Comparison of ENCODE assay signal across 13 mouse cellular contexts in genomic region chr9:21923490-21924098, GRCm38 (mm10). TPM values are rescaled to one million over a fixed set of nuclear protein-coding genes. Genes with fewer than 3 reads are reported as not detected.
DNase-seq lines count a peak whose midpoint lies in the region; ATAC-seq and TF ChIP-seq lines count a peak whose summit lies in the region.
"Had no signal": no experiment of that assay in that cellular context is flagged by ENCODE, and none has a peak within 500 bp of the region (broad histone marks: within the 10 kb centered on the region; RNA-seq: fewer than 3 reads in every experiment).

No protein-coding gene starts in this region.

- H3K27ac ChIP-seq in heart, adult 2 months, result peak overlapping the region; percentile 78
- 0 out of 2 replicates have a peak overlapping the region, but pooled peaks have one; percentile 0 for H3K27ac ChIP-seq in limb, embryonic 15.5 days
- H3K27ac ChIP-seq in limb, embryonic 10.5 days, result no peak overlapping the region
- H3K27ac ChIP-seq in bone marrow, adult 2 months (ENCODE audit: control insufficient read depth, insufficient read depth, low read depth, low read length, poor library complexity), result peak overlapping the region; percentile 16; the same call in 1 of the 2 replicates
- peak overlapping the region; percentile 67 for H3K27ac ChIP-seq in liver, embryonic 13.5 days
- H3K27ac ChIP-seq: forebrain, embryonic 12.5 days; limb, embryonic 12.5 days had no signal

- H3K27me3 ChIP-seq in heart, adult 2 months (ENCODE audit: control insufficient read depth, insufficient read depth, low read length), result no peaks in the 10 kb centered on the region
- H3K27me3 ChIP-seq in limb, embryonic 15.5 days, result no peaks in the 10 kb centered on the region
- H3K27me3 ChIP-seq in limb, embryonic 10.5 days (ENCODE audit: low read depth, poor library complexity, severe bottlenecking), result peaks cover 3% of the 10 kb centered on the region; the same call in 1 of the 2 replicates
- no peaks in the 10 kb centered on the region for H3K27me3 ChIP-seq in liver, embryonic 13.5 days
- H3K27me3 ChIP-seq: forebrain, embryonic 12.5 days; limb, embryonic 12.5 days had no signal

- H3K4me2 ChIP-seq in limb, embryonic 15.5 days, result no peak overlapping the region
- no peak overlapping the region for H3K4me2 ChIP-seq in liver, embryonic 13.5 days
- H3K4me2 ChIP-seq: forebrain, embryonic 12.5 days; limb, embryonic 12.5 days had no signal

- no peak for DNase-seq in heart, adult 2 months
- DNase-seq in heart, postnatal 36 days, result no peak
- no peak for DNase-seq in limb, embryonic 10.5 days (ENCODE audit: low spot score)
- DNase-seq in liver, embryonic 13.5 days, result no peak
- no peak for DNase-seq in adrenal gland, postnatal 36 days
- DNase-seq: thymus, postnatal 25 days had no signal

- ATAC-seq in limb, embryonic 15.5 days (ENCODE audit: insufficient number of reproducible peaks, low FRiP score, low TSS enrichment, low read depth), result no peak
- ATAC-seq in liver, embryonic 13.5 days (ENCODE audit: low read depth), result no peak
- ATAC-seq in monocyte, adult 5-6 weeks (replicated peaks; ENCODE audit: insufficient number of reproducible peaks, low FRiP score, low TSS enrichment, poor library complexity, severe bottlenecking), result no peak
- ATAC-seq: hindbrain, embryonic 16.5 days had no signal

- no peaks in the 10 kb centered on the region for H3K79me2 ChIP-seq in heart, adult 2 months (replicated peaks; ENCODE audit: control insufficient read depth, insufficient read depth, low read length)

- 7% methylated on average over 3 of the region's 3 CpGs for WGBS in heart, adult 2 months
- WGBS in limb, embryonic 15.5 days, result 60% methylated on average over 3 of the region's 3 CpGs
- WGBS in limb, embryonic 10.5 days, result 86% methylated on average over 3 of the region's 3 CpGs
- 21% methylated on average over 3 of the region's 3 CpGs for WGBS in bone marrow, adult 2 months
- 34% methylated on average over 3 of the region's 3 CpGs for WGBS in liver, embryonic 13.5 days (ENCODE audit: insufficient replicate concordance)

- H3K4me3 ChIP-seq in heart, adult 2 months, result no peak overlapping the region
- no peak overlapping the region for H3K4me3 ChIP-seq in limb, embryonic 15.5 days
- H3K4me3 ChIP-seq in limb, embryonic 10.5 days, result no peak overlapping the region
- H3K4me3 ChIP-seq in bone marrow, adult 2 months (replicated peaks; ENCODE audit: control insufficient read depth, low read depth, low read length), result no peak overlapping the region
- H3K4me3 ChIP-seq in liver, embryonic 13.5 days (replicated peaks), result no peak overlapping the region
- H3K4me3 ChIP-seq: forebrain, embryonic 12.5 days; limb, embryonic 12.5 days had no signal

- H3K36me3 ChIP-seq in heart, adult 2 months (ENCODE audit: control insufficient read depth, insufficient read depth, low read length), result peaks cover 8% of the 10 kb centered on the region
- H3K36me3 ChIP-seq in limb, embryonic 15.5 days, result peaks cover 8% of the 10 kb centered on the region; the same call in 1 of the 2 replicates
- H3K36me3 ChIP-seq in limb, embryonic 10.5 days, result peaks cover 10% of the 10 kb centered on the region; the same call in 1 of the 2 replicates
- peaks cover 5% of the 10 kb centered on the region; the same call in 1 of the 2 replicates for H3K36me3 ChIP-seq in liver, embryonic 13.5 days

- no peaks in the 10 kb centered on the region for H3K9me3 ChIP-seq in limb, embryonic 15.5 days
- H3K9me3 ChIP-seq in limb, embryonic 10.5 days (replicated peaks), result no peaks in the 10 kb centered on the region
- no peaks in the 10 kb centered on the region for H3K9me3 ChIP-seq in liver, embryonic 13.5 days (replicated peaks)
- H3K9me3 ChIP-seq: forebrain, embryonic 12.5 days; limb, embryonic 12.5 days had no signal

- intact Hi-C loops in heart, adult 2 months (cut with DNase I), result loop anchor here (2.0 kb wide), 1 partner anchor 31 kb away; the partner anchor contains the start of gene Swsap1
- intact Hi-C loops in heart, postnatal 36 days (cut with DNase I), result no loop called here

- H3K4me1 ChIP-seq in heart, adult 2 months (ENCODE audit: control insufficient read depth, insufficient read depth, low read length), result peaks cover 21% of the 10 kb centered on the region
- H3K4me1 ChIP-seq in limb, embryonic 15.5 days, result peaks cover 19% of the 10 kb centered on the region
- peaks cover 11% of the 10 kb centered on the region for H3K4me1 ChIP-seq in limb, embryonic 10.5 days
- peaks cover 5% of the 10 kb centered on the region; the same call in 1 of the 2 replicates for H3K4me1 ChIP-seq in bone marrow, adult 2 months (ENCODE audit: control insufficient read depth, insufficient read depth, low read length)
- peaks cover 49% of the 10 kb centered on the region for H3K4me1 ChIP-seq in liver, embryonic 13.5 days (replicated peaks)

- TF ChIP-seq EP300 in heart, adult 2 months (IDR thresholded peaks at IDR 0.05; ENCODE audit: insufficient read depth, low read depth, low read length), result no peak

- no peak for TF ChIP-seq CTCF in heart, adult 2 months (IDR thresholded peaks at IDR 0.05)
- TF ChIP-seq CTCF in bone marrow, adult 2 months (IDR thresholded peaks at IDR 0.05; ENCODE audit: control insufficient read depth, insufficient read depth, low read length), result no peak

- no peak for TF ChIP-seq POLR2A in heart, adult 2 months (IDR thresholded peaks at IDR 0.05; ENCODE audit: insufficient read depth, low read depth, low read length)
- TF ChIP-seq POLR2A in bone marrow, adult 2 months (IDR thresholded peaks at IDR 0.05; ENCODE audit: borderline replicate concordance, control insufficient read depth, low read depth, low read length), result no peak

- no peak overlapping the region for H3K9ac ChIP-seq in heart, adult 2 months (ENCODE audit: low read depth, low read length)
- H3K9ac ChIP-seq in limb, embryonic 15.5 days, result no peak overlapping the region
- H3K9ac ChIP-seq in liver, embryonic 13.5 days, result no peak overlapping the region
- H3K9ac ChIP-seq: forebrain, embryonic 12.5 days; limb, embryonic 12.5 days had no signal

RNA-seq across cellular contexts. Expression of gene Ccdc159, which starts 3.7 kb away (rescaled TPM):
- total RNA-seq in heart, adult 2 months (2021), result 1 to 10 TPM; 3.0 to 3.4 TPM
- 4.9 and 6.6 TPM in 2 replicates for polyA plus RNA-seq in heart, adult 2 months (2012; rRNA removed)
- total RNA-seq in heart, postnatal 36 days (2021), result 1 to 10 TPM; 2.1 to 2.5 TPM
- polyA plus RNA-seq in limb, embryonic 15.5 days (2015; fragmentation: Nextera tagmentation; extraction: Ambion mirVana), result 3.2 and 4.1 TPM in 2 replicates
- 3.0 and 3.9 TPM in 2 replicates for polyA plus RNA-seq in limb, embryonic 10.5 days (2016; fragmentation: Nextera tagmentation; extraction: Ambion mirVana)
- not detected in 2 replicates for polyA plus RNA-seq in bone marrow, adult 2 months (2011; ENCODE audit: insufficient read depth, insufficient read length, low replicate concordance, missing spikeins)
- polyA plus RNA-seq in liver, embryonic 13.5 days (2015; fragmentation: Nextera tagmentation; extraction: Ambion mirVana), result 1.0 and 1.2 TPM in 2 replicates
- total RNA-seq in monocyte, adult 5-6 weeks (2017), result 0.21 TPM in 1 of 3 replicates, not detected in the others
- total RNA-seq in adrenal gland, postnatal 36 days (2021), result 1 to 10 TPM; 9.4 to 9.7 TPM
- total RNA-seq: common myeloid progenitor, adult 5-6 weeks had no signal

RNA-seq across cellular contexts. Expression of gene Tmem205, which starts 3.8 kb away (rescaled TPM):
- 10 to 100 TPM; 65.5 to 71.8 TPM for total RNA-seq in heart, adult 2 months (2021)
- polyA plus RNA-seq in heart, adult 2 months (2012; rRNA removed), result 96.1 and 129 TPM in 2 replicates
- 10 to 100 TPM; 57.0 to 58.5 TPM for total RNA-seq in heart, postnatal 36 days (2021)
- polyA plus RNA-seq in limb, embryonic 15.5 days (2015; fragmentation: Nextera tagmentation; extraction: Ambion mirVana), result 53.4 and 56.0 TPM in 2 replicates
- polyA plus RNA-seq in limb, embryonic 10.5 days (2016; fragmentation: Nextera tagmentation; extraction: Ambion mirVana), result 31.1 and 33.5 TPM in 2 replicates
- polyA plus RNA-seq in bone marrow, adult 2 months (2011; ENCODE audit: insufficient read depth, insufficient read length, low replicate concordance, missing spikeins), result 9.2 and 37.4 TPM in 2 replicates
- 49.5 and 57.2 TPM in 2 replicates for polyA plus RNA-seq in liver, embryonic 13.5 days (2015; fragmentation: Nextera tagmentation; extraction: Ambion mirVana)
- 1.1 to 5.0 TPM (median 4.0 TPM) in 3 replicates for total RNA-seq in monocyte, adult 5-6 weeks (2017)
- total RNA-seq in adrenal gland, postnatal 36 days (2021), result 100 to 1,000 TPM; 318 to 566 TPM

RNA-seq across cellular contexts. Expression of gene Rab3d, which starts 5.6 kb away (rescaled TPM):
- 10 to 100 TPM; 12.4 to 13.5 TPM for total RNA-seq in heart, adult 2 months (2021)
- polyA plus RNA-seq in heart, adult 2 months (2012; rRNA removed), result 22.8 and 27.6 TPM in 2 replicates
- total RNA-seq in heart, postnatal 36 days (2021), result 10 to 100 TPM; 12.4 to 13.4 TPM
- 57.3 and 57.7 TPM in 2 replicates for polyA plus RNA-seq in limb, embryonic 15.5 days (2015; fragmentation: Nextera tagmentation; extraction: Ambion mirVana)
- polyA plus RNA-seq in limb, embryonic 10.5 days (2016; fragmentation: Nextera tagmentation; extraction: Ambion mirVana), result 2.7 and 5.0 TPM in 2 replicates
- 8.5 and 20.9 TPM in 2 replicates for polyA plus RNA-seq in bone marrow, adult 2 months (2011; ENCODE audit: insufficient read depth, insufficient read length, low replicate concordance, missing spikeins)
- 6.6 and 8.4 TPM in 2 replicates for polyA plus RNA-seq in liver, embryonic 13.5 days (2015; fragmentation: Nextera tagmentation; extraction: Ambion mirVana)
- 8.4 to 22.7 TPM (median 18.5 TPM) in 3 replicates for total RNA-seq in monocyte, adult 5-6 weeks (2017)
- 10 to 100 TPM; 28.5 to 58.8 TPM for total RNA-seq in adrenal gland, postnatal 36 days (2021)

RNA-seq across cellular contexts. Expression of gene Plppr2, which starts 13.2 kb away (rescaled TPM):
- total RNA-seq in heart, adult 2 months (2021), result 1 to 10 TPM; 2.5 to 2.6 TPM
- 5.3 and 7.5 TPM in 2 replicates for polyA plus RNA-seq in heart, adult 2 months (2012; rRNA removed)
- total RNA-seq in heart, postnatal 36 days (2021), result 1 to 10 TPM; 1.7 to 2.7 TPM
- polyA plus RNA-seq in limb, embryonic 15.5 days (2015; fragmentation: Nextera tagmentation; extraction: Ambion mirVana), result 8.4 and 8.7 TPM in 2 replicates
- 6.4 and 7.8 TPM in 2 replicates for polyA plus RNA-seq in limb, embryonic 10.5 days (2016; fragmentation: Nextera tagmentation; extraction: Ambion mirVana)
- 1.4 and 2.1 TPM in 2 replicates for polyA plus RNA-seq in bone marrow, adult 2 months (2011; ENCODE audit: insufficient read depth, insufficient read length, low replicate concordance, missing spikeins)
- 0.99 and 1.4 TPM in 2 replicates for polyA plus RNA-seq in liver, embryonic 13.5 days (2015; fragmentation: Nextera tagmentation; extraction: Ambion mirVana)
- 0.58 TPM in 1 of 3 replicates, not detected in the others for total RNA-seq in monocyte, adult 5-6 weeks (2017)
- 10 to 100 TPM; 27.1 to 35.8 TPM for total RNA-seq in adrenal gland, postnatal 36 days (2021)

RNA-seq across cellular contexts. Expression of gene Swsap1, which starts 32.0 kb away (rescaled TPM):
- total RNA-seq in heart, adult 2 months (2021), result 1 to 10 TPM; 6.5 to 7.4 TPM
- 4.6 and 6.2 TPM in 2 replicates for polyA plus RNA-seq in heart, adult 2 months (2012; rRNA removed)
- 1 to 10 TPM; 5.8 to 8.0 TPM for total RNA-seq in heart, postnatal 36 days (2021)
- polyA plus RNA-seq in limb, embryonic 15.5 days (2015; fragmentation: Nextera tagmentation; extraction: Ambion mirVana), result 7.0 and 9.2 TPM in 2 replicates
- 7.3 and 8.2 TPM in 2 replicates for polyA plus RNA-seq in limb, embryonic 10.5 days (2016; fragmentation: Nextera tagmentation; extraction: Ambion mirVana)
- polyA plus RNA-seq in bone marrow, adult 2 months (2011; ENCODE audit: insufficient read depth, insufficient read length, low replicate concordance, missing spikeins), result 4.2 and 5.7 TPM in 2 replicates
- polyA plus RNA-seq in liver, embryonic 13.5 days (2015; fragmentation: Nextera tagmentation; extraction: Ambion mirVana), result 2.1 and 2.6 TPM in 2 replicates
- 2.2 to 5.5 TPM (median 2.5 TPM) in 3 replicates for total RNA-seq in monocyte, adult 5-6 weeks (2017)
- 10 to 100 TPM; 12.4 to 18.3 TPM for total RNA-seq in adrenal gland, postnatal 36 days (2021)
